Mouse (Mus musculus) forebrain, embryonic 11.5 days (tissue): ENCODE measurements around the gene Capzb. TPM values are rescaled to one million over a fixed set of nuclear protein-coding genes. Genes with fewer than 3 reads are reported as not detected.

Experiments
- ATAC-seq: fragments of 200-750 bp; cut with Nextera tagmentation; replicated peaks from 2 replicates; pipeline ENCODE4 v1.8.0; 2017; ENCODE audit warnings: moderate TSS enrichment; ENCODE audit not compliant: low FRiP score
- DNase-seq: peaks from one replicate; pipeline ENCODE4 v3.0.0-alpha.2; 2017; ENCODE audit warnings: low spot score
- H3K27ac ChIP-seq: fragments of 300-500 bp; sonication (generic); 2 replicates; pipeline ENCODE4 v1.5.1; 2014; ENCODE audit warnings: low read depth, low read length
- H3K27me3 ChIP-seq: fragments of 300-500 bp; sonication (generic); 2 replicates; pipeline ENCODE4 v1.6.1; 2014; ENCODE audit warnings: mild to moderate bottlenecking, low read length, mixed read lengths; ENCODE audit not compliant: control insufficient read depth, insufficient read depth
- H3K36me3 ChIP-seq: fragments of 300-500 bp; sonication (generic); 2 replicates; pipeline ENCODE4 v1.6.1; 2014; ENCODE audit warnings: mild to moderate bottlenecking, low read length, moderate library complexity, mixed read lengths; ENCODE audit not compliant: control insufficient read depth, insufficient read depth
- H3K4me1 ChIP-seq: fragments of 300-500 bp; sonication (generic); replicated peaks from 2 replicates; pipeline ENCODE4 v1.6.1; 2014; ENCODE audit warnings: low read length, mixed read lengths; ENCODE audit not compliant: control insufficient read depth, insufficient read depth
- H3K4me2 ChIP-seq: fragments of 300-500 bp; sonication (generic); 2 replicates; pipeline ENCODE4 v1.6.1; 2014; ENCODE audit warnings: low read depth, mild to moderate bottlenecking, low read length, moderate library complexity, mixed read lengths; ENCODE audit not compliant: severe bottlenecking
- H3K4me3 ChIP-seq: fragments of 300-500 bp; sonication (generic); 2 replicates; pipeline ENCODE4 v1.5.1; 2014; ENCODE audit warnings: low read depth, low read length
- H3K9ac ChIP-seq: fragments of 300-500 bp; sonication (generic); 2 replicates; pipeline ENCODE4 v1.6.1; 2014; ENCODE audit warnings: low read length
- H3K9me3 ChIP-seq: fragments of 300-500 bp; sonication (generic); 2 replicates; pipeline ENCODE4 v1.6.1; 2016; ENCODE audit warnings: low read length, mixed read lengths; ENCODE audit not compliant: control insufficient read depth
- WGBS: fragments of 180-500 bp; shearing (Covaris S2); extraction: QIAGEN DNeasy Blood & Tissue Kit; methylation state at CpG from one replicate; pipeline ENCODE4 v1.1.7; 2014; 5-methylcytosine and 5-hydroxymethylcytosine counted together
- polyA plus RNA-seq: library from polyadenylated mRNA; unstranded; fragments of >200 nt; fragmentation: Nextera tagmentation; extraction: Ambion mirVana; gene quantifications from 2 replicates; pipeline ENCODE4 v1.2.1, GENCODE M21; 2014

Capzb gene
- polyA plus RNA-seq, 1 experiment from 2014 or later, result 238 TPM

DNA sequence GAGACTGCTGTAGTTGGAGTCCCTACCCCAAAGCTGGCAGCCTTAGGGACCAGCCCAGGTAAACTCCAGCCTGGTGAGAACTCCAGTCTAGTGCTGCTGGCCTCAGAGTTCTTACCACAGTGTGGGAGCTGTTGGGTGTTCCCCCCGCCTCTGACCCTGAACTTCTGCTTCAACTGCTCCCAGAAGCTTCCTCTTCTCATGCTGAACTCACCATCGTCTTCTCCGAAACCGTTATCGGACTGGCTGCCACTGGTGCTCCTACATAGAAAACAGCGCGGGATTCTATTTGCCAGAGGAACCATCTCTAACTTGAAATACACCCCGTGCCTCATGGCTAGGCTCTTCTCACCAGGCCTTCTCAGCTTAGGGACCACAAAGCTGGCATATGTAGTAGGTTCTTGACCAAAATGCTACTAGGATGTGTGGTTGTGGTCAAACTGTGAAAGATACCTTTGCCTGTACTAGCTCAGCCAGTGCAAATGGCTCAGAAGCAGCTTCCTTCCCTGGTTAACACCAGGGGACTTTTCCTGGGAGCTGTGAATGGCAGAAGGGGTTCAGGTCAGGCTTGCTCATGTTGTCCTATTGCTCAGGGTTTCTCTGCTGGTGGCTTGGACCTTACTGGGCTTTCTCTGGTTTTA, 7.1 kb downstream of the Capzb start:
- no peak for ATAC-seq
- Histone ChIP-seq H3K4me2 (no peak overlapping the region), H3K4me3 (no peak overlapping the region), H3K27me3 (no peaks in the 10 kb centered on the region), H3K9ac (no peak overlapping the region), H3K27ac (no peak overlapping the region), H3K9me3 (no peaks in the 10 kb centered on the region), H3K36me3 (no peaks in the 10 kb centered on the region), H3K4me1 (0 out of 2 replicates have a peak, but pooled peaks cover 4% of the 10 kb centered on the region)
- 94% methylated on average over 8 of the region's 8 CpGs for WGBS
- no peak for DNase-seq

DNA sequence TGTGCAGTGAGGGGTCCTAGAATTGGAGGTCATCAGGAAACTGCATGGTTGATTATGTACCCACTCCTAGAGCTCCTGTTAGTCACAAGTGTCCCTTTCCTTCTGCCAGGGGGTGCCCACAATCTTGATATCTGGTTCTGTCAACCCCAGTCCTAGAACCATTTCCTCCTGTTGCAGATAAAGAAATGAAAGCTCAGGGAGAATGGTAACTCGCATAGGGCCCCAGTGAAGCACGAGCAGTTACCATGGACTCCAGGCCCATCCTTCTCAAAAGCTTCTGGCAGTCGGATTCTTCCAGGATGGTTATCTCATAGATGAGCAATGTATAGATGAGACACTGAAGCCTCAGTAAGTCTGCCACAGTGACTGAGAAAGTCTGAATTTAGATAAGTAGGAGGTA, 8.2 kb downstream of the Capzb start:
- H3K9ac ChIP-seq, result 0 out of 2 replicates have a peak overlapping the region, but pooled peaks have one; percentile 6
- DNase-seq, result no peak
- ATAC-seq, result no peak
- WGBS, result 86% methylated on average over 3 of the region's 3 CpGs
- no peak overlapping the region for H3K4me2 ChIP-seq
- no peaks in the 10 kb centered on the region for H3K4me1 ChIP-seq
- H3K27ac ChIP-seq, result no peak overlapping the region
- H3K36me3 ChIP-seq, result no peaks in the 10 kb centered on the region
- H3K4me3 ChIP-seq, result no peak overlapping the region
- H3K9me3 ChIP-seq, result no peaks in the 10 kb centered on the region
- no peaks in the 10 kb centered on the region for H3K27me3 ChIP-seq

DNA sequence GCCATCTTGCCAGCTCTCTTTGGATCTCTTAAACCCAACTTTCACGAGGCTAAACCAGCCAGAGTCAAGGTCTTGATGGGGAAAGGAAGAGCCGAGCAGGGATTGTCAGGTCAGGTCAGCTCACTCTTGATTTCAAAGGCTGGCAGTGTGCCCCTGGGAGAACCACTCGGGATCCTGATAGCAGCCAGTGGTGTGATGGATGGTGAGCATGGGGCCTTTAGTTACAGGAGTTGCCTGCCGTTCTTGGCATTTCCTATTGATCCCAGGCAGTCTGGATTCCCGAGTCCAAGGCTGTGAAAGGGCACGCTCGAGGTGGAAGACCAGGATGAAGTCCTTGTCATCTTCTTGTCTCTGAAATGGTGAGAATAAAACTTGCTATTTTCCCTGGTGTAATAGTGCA, 9.9 kb downstream of the Capzb start:
- Histone ChIP-seq H3K27ac (no peak overlapping the region), H3K4me2 (no peak overlapping the region), H3K36me3 (no peaks in the 10 kb centered on the region), H3K9me3 (no peaks in the 10 kb centered on the region), H3K4me3 (no peak overlapping the region), H3K9ac (no peak overlapping the region), H3K27me3 (no peaks in the 10 kb centered on the region), H3K4me1 (no peaks in the 10 kb centered on the region)
- WGBS, result 84% methylated on average over 7 of the region's 7 CpGs
- DNase-seq (no peak), ATAC-seq (no peak)

DNA sequence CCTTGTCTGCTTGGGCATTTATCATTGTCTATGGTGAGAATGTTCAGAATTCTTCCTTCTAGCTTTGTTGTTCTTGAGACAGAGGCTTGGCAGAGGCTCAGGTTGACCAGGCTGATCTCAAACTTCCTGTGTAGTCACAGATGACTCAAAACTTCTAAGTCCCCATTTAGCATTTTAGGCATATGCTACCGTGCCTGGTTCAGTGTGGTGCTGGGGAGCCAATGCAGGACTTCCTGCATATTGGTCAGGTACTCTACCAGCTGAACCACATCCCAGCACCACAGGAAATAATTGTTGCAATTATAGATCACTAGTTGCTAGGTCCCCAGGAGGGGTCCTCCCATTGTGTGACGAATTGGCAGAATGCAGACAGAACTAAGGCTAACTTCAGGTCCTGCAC, 10.7 kb downstream of the Capzb start:
- Histone ChIP-seq H3K4me2 (no peak overlapping the region), H3K36me3 (no peaks in the 10 kb centered on the region), H3K9ac (no peak overlapping the region), H3K4me3 (no peak overlapping the region), H3K27ac (no peak overlapping the region), H3K4me1 (no peaks in the 10 kb centered on the region), H3K27me3 (no peaks in the 10 kb centered on the region), H3K9me3 (no peaks in the 10 kb centered on the region)
- no peak for ATAC-seq
- WGBS, result 88% methylated on average over 2 of the region's 2 CpGs
- no peak for DNase-seq

DNA sequence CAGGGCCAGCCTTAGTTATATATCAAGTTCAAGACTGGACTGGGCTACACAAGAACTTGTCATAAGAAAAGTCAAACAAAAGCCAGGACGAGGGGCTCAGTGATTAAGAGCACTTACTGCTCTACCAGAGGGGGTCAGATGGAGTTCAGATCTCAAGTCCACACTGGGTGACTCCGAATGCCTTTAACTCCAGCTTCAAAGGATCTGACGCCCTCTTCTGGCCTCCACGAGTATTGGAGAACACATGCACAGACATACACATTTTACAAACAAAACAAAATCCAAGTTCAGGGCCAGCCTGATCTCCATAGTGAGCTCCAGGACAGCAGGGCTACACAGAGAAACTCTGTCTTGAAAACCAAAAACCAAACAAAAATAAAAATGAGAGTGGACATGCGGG, 13.1 kb downstream of the Capzb start:
- no peaks in the 10 kb centered on the region for H3K27me3 ChIP-seq
- no peaks in the 10 kb centered on the region for H3K4me1 ChIP-seq
- H3K36me3 ChIP-seq, result no peaks in the 10 kb centered on the region
- no peak overlapping the region for H3K27ac ChIP-seq
- no peaks in the 10 kb centered on the region for H3K9me3 ChIP-seq
- WGBS, result 70% methylated on average over 5 of the region's 5 CpGs
- no peak overlapping the region for H3K4me3 ChIP-seq
- ATAC-seq (no peak), DNase-seq (no peak)
- H3K9ac ChIP-seq, result no peak overlapping the region
- no peak overlapping the region for H3K4me2 ChIP-seq

DNA sequence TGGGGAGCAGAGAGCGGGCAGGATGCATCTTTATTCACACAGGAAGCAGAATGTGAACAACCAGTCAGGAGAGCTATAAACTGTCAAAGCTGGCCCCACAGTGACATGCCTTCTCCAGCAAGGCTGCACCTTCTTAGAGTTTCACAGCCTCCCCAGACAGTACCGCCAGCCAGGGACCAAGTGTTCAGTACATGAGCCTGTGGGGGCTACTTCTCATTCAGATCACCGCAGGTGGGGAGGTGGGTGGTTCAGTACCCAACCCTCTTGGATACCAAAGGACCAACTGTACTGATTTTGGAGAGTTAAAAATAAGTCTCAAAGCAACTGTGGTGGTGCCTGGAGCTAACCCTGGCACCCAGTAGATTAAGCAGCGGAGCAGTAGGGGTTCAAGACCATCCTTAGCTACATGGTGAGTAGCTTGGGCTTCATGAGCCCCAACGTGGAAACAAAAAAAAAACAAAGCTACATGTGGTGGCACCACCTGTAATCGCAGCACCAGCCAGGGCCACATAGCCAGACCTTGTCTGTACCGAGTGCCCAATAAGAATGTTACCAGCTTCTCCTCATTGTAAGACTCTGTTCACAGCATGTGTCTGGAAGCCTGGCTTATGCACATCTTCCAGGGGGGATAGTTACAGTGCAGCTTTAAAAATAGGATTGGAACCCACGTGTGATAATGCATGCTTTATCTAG, 13.8 kb downstream of the Capzb start:
- DNase-seq, result no peak
- H3K36me3 ChIP-seq, result no peaks in the 10 kb centered on the region
- H3K4me1 ChIP-seq, result no peaks in the 10 kb centered on the region
- 91% methylated on average over 8 of the region's 8 CpGs for WGBS
- ATAC-seq, result no peak
- H3K4me3 ChIP-seq, result no peak overlapping the region
- no peaks in the 10 kb centered on the region for H3K27me3 ChIP-seq
- no peak overlapping the region for H3K27ac ChIP-seq
- no peak overlapping the region for H3K4me2 ChIP-seq
- no peaks in the 10 kb centered on the region for H3K9me3 ChIP-seq
- H3K9ac ChIP-seq, result no peak overlapping the region

DNA sequence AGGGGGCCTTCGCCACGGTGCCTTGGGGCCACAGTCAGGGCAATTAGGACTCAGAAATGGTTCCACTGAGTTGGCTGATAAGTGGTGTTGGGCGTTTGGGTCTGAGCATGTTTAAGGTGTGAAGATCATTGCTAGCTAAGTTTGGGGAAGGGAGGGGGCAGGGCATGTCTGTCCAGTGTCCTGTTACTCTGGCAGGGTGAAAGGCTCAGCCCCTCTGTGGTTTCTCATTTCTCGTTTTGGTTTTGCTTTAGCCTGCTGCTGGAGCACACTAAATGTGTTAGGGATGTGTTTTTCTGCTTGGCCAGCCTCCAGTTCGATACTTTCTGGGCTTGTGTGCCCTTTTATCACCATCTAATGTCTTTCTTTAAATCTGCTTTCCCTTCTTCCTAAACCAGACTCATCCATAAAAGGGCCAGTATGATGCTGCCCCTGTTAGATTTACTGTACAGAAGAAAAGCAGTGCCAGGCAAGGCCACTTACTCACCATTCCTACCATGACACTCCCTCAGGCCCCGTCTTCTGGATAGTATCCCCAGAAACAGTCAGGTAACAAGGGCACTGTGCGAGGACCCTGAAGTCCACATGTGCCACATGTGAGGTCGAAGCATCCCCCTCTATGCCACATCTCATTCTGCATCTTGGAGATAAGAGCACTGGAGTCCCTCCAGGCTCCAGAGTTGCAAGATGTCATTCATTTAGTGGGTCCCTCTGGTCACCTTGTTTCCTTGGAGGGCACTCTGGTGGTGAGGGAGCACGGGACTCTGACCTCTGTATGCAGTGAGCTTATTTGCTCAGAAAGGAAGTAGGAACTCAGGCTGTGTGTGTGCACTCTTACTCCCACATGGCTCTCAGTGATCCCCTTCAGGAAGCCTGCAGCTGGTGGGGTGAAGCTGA, 15.8 kb downstream of the Capzb start:
- 78% methylated on average over 9 of the region's 9 CpGs for WGBS
- H3K4me3 ChIP-seq, result no peak overlapping the region
- no peaks in the 10 kb centered on the region for H3K27me3 ChIP-seq
- no peak for ATAC-seq
- no peaks in the 10 kb centered on the region for H3K36me3 ChIP-seq
- H3K9me3 ChIP-seq, result no peaks in the 10 kb centered on the region
- no peak for DNase-seq
- H3K27ac ChIP-seq, result no peak overlapping the region
- no peaks in the 10 kb centered on the region for H3K4me1 ChIP-seq
- no peak overlapping the region for H3K4me2 ChIP-seq
- no peak overlapping the region for H3K9ac ChIP-seq

DNA sequence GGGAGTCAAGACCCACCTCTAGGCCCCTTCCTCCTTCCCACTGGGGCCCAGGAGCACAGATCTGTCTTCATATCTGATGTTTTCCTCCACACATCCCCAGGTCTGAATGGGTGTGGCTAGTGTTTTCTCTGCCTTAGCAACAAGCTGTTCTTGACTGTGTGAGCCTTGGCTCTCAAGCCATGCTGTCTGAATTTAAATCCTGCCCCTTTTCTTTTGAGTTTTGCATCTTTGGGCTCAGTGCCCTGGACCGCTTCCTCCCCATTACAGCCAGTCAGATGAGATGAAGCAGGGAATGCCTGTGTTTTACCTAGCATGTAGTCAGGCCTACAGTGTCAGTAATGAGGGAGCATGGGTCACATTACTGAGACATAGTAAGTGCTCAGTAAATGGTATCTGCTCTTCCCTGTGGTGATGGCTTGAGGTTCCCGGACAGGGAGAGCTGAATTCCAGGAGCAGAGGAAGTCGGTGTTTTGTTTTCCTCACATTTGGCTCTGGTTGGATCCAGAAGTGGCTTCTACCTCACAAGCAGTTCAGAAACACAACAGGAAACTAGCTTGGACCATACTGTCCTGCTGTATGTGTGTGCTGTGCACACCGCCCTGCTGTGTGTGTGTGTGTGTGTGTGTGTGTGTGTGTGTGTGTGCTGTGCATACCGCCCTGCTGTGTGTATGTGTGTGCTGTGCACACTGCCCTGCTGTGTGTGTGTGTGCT, 16.6 kb downstream of the Capzb start:
- H3K27me3 ChIP-seq, result no peaks in the 10 kb centered on the region
- H3K4me3 ChIP-seq, result no peak overlapping the region
- H3K9me3 ChIP-seq, result no peaks in the 10 kb centered on the region
- DNase-seq (no peak), ATAC-seq (no peak)
- H3K4me2 ChIP-seq, result no peak overlapping the region
- no peaks in the 10 kb centered on the region for H3K36me3 ChIP-seq
- H3K4me1 ChIP-seq, result no peaks in the 10 kb centered on the region
- WGBS, result 91% methylated on average over 5 of the region's 5 CpGs
- no peak overlapping the region for H3K9ac ChIP-seq
- no peak overlapping the region for H3K27ac ChIP-seq
